Mouse (Mus musculus): ENCODE data around the gene Trh. TPM values are rescaled to one million over a fixed set of nuclear protein-coding genes. Genes with fewer than 3 reads are reported as not detected.
A peak's percentile ranks its signal among the peaks of the same experiment; 100 is the strongest.

Gene Trh
- polyA plus RNA-seq, 1 experiment from 2014 or later = not detected

GRCm38 (mm10) chr6:92219445-92219844 lies 25.0 kb downstream of the Trh start:
- Histone ChIP-seq H3K4me2 (replicated peaks) (no peak overlapping the region), H3K27ac (no peak overlapping the region), H3K9me3 (no peaks in the 10 kb centered on the region), H3K36me3 (no peaks in the 10 kb centered on the region), H3K27me3 (no peaks in the 10 kb centered on the region), H3K9ac (no peak overlapping the region), H3K4me1 (no peaks in the 10 kb centered on the region), H3K4me3 (no peak overlapping the region)
- WGBS = 45% methylated on average over 3 of the region's 3 CpGs
- no peak for ATAC-seq (ENCODE audit: low FRiP score, low read depth)

GRCm38 (mm10) chr6:92214773-92215449 lies 29.5 kb downstream of the Trh start, which contains the start of gene Rbsn:
Gene Rbsn (minus strand): TSS chr6:92214925.
- Histone ChIP-seq H3K4me3 (peak within 1 kb of the TSS; percentile 98), H3K36me3 (peaks cover 15% of the 10 kb centered on the region), H3K27me3 (no peaks in the 10 kb centered on the region), H3K9me3 (no peaks in the 10 kb centered on the region), H3K27ac (peak within 1 kb of the TSS; percentile 65; the same call in 1 of the 2 replicates), H3K9ac (peak within 1 kb of the TSS; percentile 95), H3K4me1 (peaks cover 11% of the 10 kb centered on the region), H3K4me2 (replicated peaks) (peak within 1 kb of the TSS; percentile 98)
- 11% methylated on average over 35 of the region's 35 CpGs for WGBS
- peak; percentile 96 for ATAC-seq (ENCODE audit: low FRiP score, low read depth)

- H3K4me2 ChIP-seq (replicated peaks) = peak overlapping the region; percentile 98
- H3K27me3 ChIP-seq = no peaks in the 10 kb centered on the region
- H3K4me3 ChIP-seq = peak overlapping the region; percentile 98
- peak overlapping the region; percentile 95 for H3K9ac ChIP-seq
- peak; percentile 70 for ATAC-seq (ENCODE audit: low FRiP score, low read depth)
- WGBS = under 1% methylated on average over 48 of the region's 48 CpGs
- peak overlapping the region; percentile 65; the same call in 1 of the 2 replicates for H3K27ac ChIP-seq
- H3K4me1 ChIP-seq = peaks cover 11% of the 10 kb centered on the region
- H3K9me3 ChIP-seq = no peaks in the 10 kb centered on the region
- H3K36me3 ChIP-seq = peaks cover 22% of the 10 kb centered on the region
Observed at GRCm38 (mm10) chr6:92214055-92214772, 30.2 kb downstream of the Trh start.

GRCm38 (mm10) chr6:92199414-92199813 lies 45.0 kb downstream of the Trh start:
- no peaks in the 10 kb centered on the region for H3K9me3 ChIP-seq
- no peaks in the 10 kb centered on the region for H3K27me3 ChIP-seq
- no peak for ATAC-seq (ENCODE audit: low FRiP score, low read depth)
- WGBS = 92% methylated on average over 8 of the region's 8 CpGs
- H3K4me3 ChIP-seq = no peak overlapping the region
- no peak overlapping the region for H3K4me2 ChIP-seq (replicated peaks)
- H3K36me3 ChIP-seq = peaks cover 81% of the 10 kb centered on the region
- no peaks in the 10 kb centered on the region for H3K4me1 ChIP-seq
- H3K27ac ChIP-seq = no peak overlapping the region
- no peak overlapping the region for H3K9ac ChIP-seq

Other genes starting within 250 kb of the Trh start
- gene Nr2c2, start 153.3 kb downstream of the Trh start, polyA plus RNA-seq (2015; fragmentation: Nextera tagmentation; extraction: Ambion mirVana) = 21.1 and 24.3 TPM in 2 replicates
- gene Mrps25, start 60.6 kb downstream of the Trh start, polyA plus RNA-seq (2015; fragmentation: Nextera tagmentation; extraction: Ambion mirVana) = 89.2 and 89.9 TPM in 2 replicates
- 30.3 and 32.9 TPM in 2 replicates for gene Rbsn, start 29.7 kb downstream of the Trh start, polyA plus RNA-seq (2015; fragmentation: Nextera tagmentation; extraction: Ambion mirVana)